25 mouse cellular contexts compared by ENCODE assay signal in the genomic region with DNA sequence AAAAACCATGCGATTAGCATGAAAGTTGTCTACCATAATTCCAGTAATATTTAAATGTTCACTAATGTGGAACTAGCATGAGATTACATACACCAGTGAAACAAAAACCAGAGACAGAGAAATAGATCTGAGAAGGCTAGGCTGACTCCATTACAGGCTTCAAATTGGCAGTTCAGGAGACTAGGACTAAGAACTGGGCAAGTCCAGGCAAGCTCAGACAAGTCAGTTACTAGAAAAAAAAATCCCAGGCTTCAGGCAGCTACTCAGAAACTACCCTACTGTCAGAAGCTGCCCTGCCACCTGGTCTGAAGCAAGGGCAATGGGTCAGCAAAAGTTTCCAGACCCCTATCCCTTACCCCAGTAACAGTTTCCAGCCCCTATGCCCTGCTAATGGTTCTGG.
"Had no signal": no experiment of that assay in that cellular context is flagged by ENCODE, and none has a peak within 500 bp of the region (broad histone marks: within the 10 kb centered on the region; RNA-seq: fewer than 3 reads in every experiment).

No protein-coding gene starts in this region.

- H3K27ac ChIP-seq: gastrocnemius, adult 2 months; heart, embryonic 10.5 days; hindbrain, embryonic 10.5 days; hindbrain, embryonic 12.5 days; hindbrain, embryonic 14.5 days; intestine, embryonic 15.5 days; kidney, embryonic 15.5 days; kidney, postnatal 0 days; limb, embryonic 13.5 days; limb, embryonic 15.5 days; liver, embryonic 12.5 days; liver, embryonic 14.5 days had no signal

- H3K36me3 ChIP-seq: heart, embryonic 10.5 days; heart, embryonic 12.5 days; hindbrain, embryonic 10.5 days; hindbrain, embryonic 12.5 days; intestine, embryonic 15.5 days; kidney, embryonic 15.5 days; limb, embryonic 13.5 days; limb, embryonic 15.5 days; liver, embryonic 12.5 days had no signal

- H3K9ac ChIP-seq: heart, embryonic 12.5 days; hindbrain, embryonic 12.5 days; hindbrain, embryonic 14.5 days; intestine, embryonic 15.5 days; kidney, embryonic 15.5 days; limb, embryonic 13.5 days; limb, embryonic 15.5 days; liver, embryonic 12.5 days; liver, embryonic 14.5 days had no signal

- H3K27me3 ChIP-seq: heart, embryonic 12.5 days; hindbrain, embryonic 12.5 days; intestine, embryonic 15.5 days; kidney, embryonic 15.5 days; limb, embryonic 13.5 days; limb, embryonic 15.5 days; liver, embryonic 12.5 days had no signal

- H3K4me3 ChIP-seq: gastrocnemius, adult 2 months; heart, embryonic 10.5 days; heart, embryonic 12.5 days; hindbrain, embryonic 10.5 days; hindbrain, embryonic 12.5 days; intestine, embryonic 15.5 days; kidney, embryonic 15.5 days; limb, embryonic 13.5 days; limb, embryonic 15.5 days; liver, embryonic 12.5 days had no signal

- H3K4me1 ChIP-seq: hindbrain, embryonic 12.5 days; kidney, embryonic 15.5 days; liver, embryonic 12.5 days had no signal

- DNase-seq: gastrocnemius, adult 2 months; gastrocnemius, postnatal 10 days; gastrocnemius, postnatal 25 days; heart, adult 18-20 months; kidney, adult 18-20 months; kidney, adult 8-10 months; kidney, postnatal 14 days; kidney, postnatal 36 days; layer of hippocampus, adult 9-11 months; layer of hippocampus, postnatal 36 days had no signal

- ATAC-seq: hindbrain, embryonic 16.5 days; inflammation-experienced regulatory T-cells, adult 6 months; intestine, embryonic 15.5 days; intestine, postnatal 0 days; liver, embryonic 12.5 days had no signal

- H3K4me2 ChIP-seq: heart, embryonic 12.5 days; hindbrain, embryonic 12.5 days; hindbrain, embryonic 14.5 days; intestine, embryonic 15.5 days; kidney, embryonic 15.5 days; limb, embryonic 13.5 days; limb, embryonic 15.5 days; liver, embryonic 12.5 days had no signal

- H3K9me3 ChIP-seq: heart, embryonic 10.5 days; heart, embryonic 12.5 days; hindbrain, embryonic 10.5 days; hindbrain, embryonic 12.5 days; intestine, embryonic 15.5 days; kidney, embryonic 15.5 days; limb, embryonic 13.5 days; limb, embryonic 15.5 days; liver, embryonic 12.5 days had no signal
